Mouse (Mus musculus) limb, embryonic 14.5 days (tissue): ENCODE data around the gene Ptch1. TPM values are rescaled to one million over a fixed set of nuclear protein-coding genes. Genes with fewer than 3 reads are reported as not detected.

ENCODE experiments used
- ATAC-seq: fragments of 200-750 bp; cut with Nextera tagmentation; 2 replicates; pipeline ENCODE4 v1.8.0; 2017; ENCODE audit warnings: low read depth, moderate number of reproducible peaks, moderate TSS enrichment; ENCODE audit not compliant: low FRiP score
- DNase-seq: peaks from one replicate; pipeline ENCODE4 v3.0.0-alpha.2; 2015; ENCODE audit warnings: low spot score
- H3K27ac ChIP-seq: fragments of 300-500 bp; sonication (generic); replicated peaks from 2 replicates; pipeline ENCODE4 v1.5.1; 2014; ENCODE audit warnings: low read depth, mild to moderate bottlenecking, low read length, moderate library complexity, mixed read lengths
- H3K27me3 ChIP-seq: fragments of 300-500 bp; sonication (generic); 2 replicates; pipeline ENCODE4 v1.6.1; 2014; ENCODE audit warnings: low read length, mixed read lengths; ENCODE audit not compliant: control insufficient read depth, insufficient read depth
- H3K36me3 ChIP-seq: fragments of 300-500 bp; sonication (generic); 2 replicates; pipeline ENCODE4 v1.6.1; 2014; ENCODE audit warnings: mild to moderate bottlenecking, low read length, moderate library complexity, mixed read lengths; ENCODE audit not compliant: control insufficient read depth, insufficient read depth
- H3K4me1 ChIP-seq: fragments of 300-500 bp; sonication (generic); 2 replicates; pipeline ENCODE4 v1.6.1; 2014; ENCODE audit warnings: antibody characterized with exemption, low read length, mixed read lengths; ENCODE audit not compliant: control insufficient read depth, insufficient read depth
- H3K4me2 ChIP-seq: fragments of 300-500 bp; sonication (generic); replicated peaks from 2 replicates; pipeline ENCODE4 v1.6.1; 2014; ENCODE audit warnings: low read depth, mild to moderate bottlenecking, low read length, moderate library complexity; ENCODE audit not compliant: severe bottlenecking
- H3K4me3 ChIP-seq: fragments of 300-500 bp; sonication (generic); replicated peaks from 2 replicates; pipeline ENCODE4 v1.5.1; 2014; ENCODE audit warnings: low read length
- H3K9ac ChIP-seq: fragments of 300-500 bp; sonication (generic); 2 replicates; pipeline ENCODE4 v1.6.1; 2014; ENCODE audit warnings: mild to moderate bottlenecking, low read depth, low read length, moderate library complexity; ENCODE audit not compliant: severe bottlenecking
- H3K9me3 ChIP-seq: fragments of 300-500 bp; sonication (generic); 2 replicates; pipeline ENCODE4 v1.6.1; 2016; ENCODE audit warnings: low read length; ENCODE audit not compliant: control insufficient read depth
- POLR2A ChIP-seq: fragments of 200-500 bp; IDR thresholded peaks from 2 replicates; pipeline ENCODE4 v1.8.0; 2012; ENCODE audit warnings: inconsistent platforms, mild to moderate bottlenecking, moderate library complexity, borderline replicate concordance; ENCODE audit not compliant: insufficient read depth, insufficient read length; ENCODE audit errors: extremely low read depth
- WGBS: fragments of 180-500 bp; shearing (Covaris S2); extraction: QIAGEN DNeasy Blood & Tissue Kit; methylation state at CpG from one replicate; pipeline ENCODE4 v1.1.7; 2014; 5-methylcytosine and 5-hydroxymethylcytosine counted together
- polyA plus RNA-seq, 2 experiments: library from polyadenylated mRNA; depleted of rRNA in 1 of 2; stranded (reverse) in 1 of 2; unstranded in 1 of 2; fragments of >200 nt; fragmentation: Nextera tagmentation in 1 of 2; extraction: Ambion mirVana in 1 of 2; gene quantifications; 2 replicates each; pipeline versions ENCODE4 v1.2.1 to v1.2.3; 2012 to 2014

The Ptch1 gene
- polyA plus RNA-seq (2012; rRNA removed): 45.9 and 67.7 TPM in 2 replicates
- 31.0 and 36.6 TPM in 2 replicates for polyA plus RNA-seq (2014; fragmentation: Nextera tagmentation; extraction: Ambion mirVana)

- Histone ChIP-seq H3K36me3 (no peaks in the 10 kb centered on the region), H3K27ac (peak within 1 kb of the TSS; percentile 93), H3K9me3 (no peaks in the 10 kb centered on the region), H3K4me1 (peaks cover 10% of the 10 kb centered on the region), H3K4me2 (peak within 1 kb of the TSS; percentile 95), H3K4me3 (peak within 1 kb of the TSS; percentile 90), H3K9ac (peak within 1 kb of the TSS; percentile 90), H3K27me3 (no peaks in the 10 kb centered on the region)
- TF ChIP-seq POLR2A: no peak
- under 1% methylated on average over 42 of the region's 44 CpGs for WGBS
- peak; percentile 60 for ATAC-seq
- peak; percentile 75 for DNase-seq
These were observed at the start of gene Ptch1 for GRCm38 (mm10) chr13:63573256-63573835. Ptch1 (minus strand) TSS chr13:63573598.

- no peak overlapping the region for H3K27ac ChIP-seq
- H3K4me1 ChIP-seq: 0 out of 2 replicates have a peak, but pooled peaks cover 4% of the 10 kb centered on the region
- DNase-seq: peak; percentile 42
- ATAC-seq: no peak
- 36% methylated on average over 3 of the region's 3 CpGs for WGBS
- H3K9ac ChIP-seq: no peak overlapping the region
- TF ChIP-seq POLR2A: no peak
- H3K36me3 ChIP-seq: no peaks in the 10 kb centered on the region
- H3K27me3 ChIP-seq: no peaks in the 10 kb centered on the region
- H3K4me3 ChIP-seq: no peak overlapping the region
- no peaks in the 10 kb centered on the region for H3K9me3 ChIP-seq
- H3K4me2 ChIP-seq: no peak overlapping the region
These were observed 47.9 kb upstream of the Ptch1 start for GRCm38 (mm10) chr13:63621301-63621700.

GRCm38 (mm10) chr13:63613201-63613600, 39.8 kb upstream of the Ptch1 start:
- H3K4me1 ChIP-seq: peaks cover 16% of the 10 kb centered on the region
- WGBS: 52% methylated on average over 2 of the region's 2 CpGs
- H3K4me2 ChIP-seq: no peak overlapping the region
- H3K27ac ChIP-seq: no peak overlapping the region
- TF ChIP-seq POLR2A: no peak
- H3K36me3 ChIP-seq: no peaks in the 10 kb centered on the region
- ATAC-seq: no peak
- H3K9ac ChIP-seq: no peak overlapping the region
- no peaks in the 10 kb centered on the region for H3K9me3 ChIP-seq
- DNase-seq: no peak
- H3K27me3 ChIP-seq: no peaks in the 10 kb centered on the region
- H3K4me3 ChIP-seq: no peak overlapping the region

- H3K9me3 ChIP-seq: no peaks in the 10 kb centered on the region
- H3K27me3 ChIP-seq: no peaks in the 10 kb centered on the region
- peaks cover 16% of the 10 kb centered on the region for H3K4me1 ChIP-seq
- no peak for ATAC-seq
- no peak for DNase-seq
- no peak for TF ChIP-seq POLR2A
- 10% methylated on average over 10 of the region's 10 CpGs for WGBS
- H3K4me3 ChIP-seq: no peak overlapping the region
- H3K36me3 ChIP-seq: no peaks in the 10 kb centered on the region
- 0 out of 2 replicates have a peak overlapping the region, but pooled peaks have one; percentile 7 for H3K4me2 ChIP-seq
- no peak overlapping the region for H3K27ac ChIP-seq
- H3K9ac ChIP-seq: 0 out of 2 replicates have a peak overlapping the region, but pooled peaks have one; percentile 12
These were observed 36.3 kb upstream of the Ptch1 start for GRCm38 (mm10) chr13:63609734-63610133.

- no peak overlapping the region for H3K9ac ChIP-seq
- no peaks in the 10 kb centered on the region for H3K9me3 ChIP-seq
- ATAC-seq (no peak), DNase-seq (no peak)
- H3K27ac ChIP-seq: no peak overlapping the region
- H3K27me3 ChIP-seq: no peaks in the 10 kb centered on the region
- WGBS: 76% methylated on average over 3 of the region's 3 CpGs
- H3K4me3 ChIP-seq: no peak overlapping the region
- TF ChIP-seq POLR2A: no peak
- H3K4me1 ChIP-seq: no peaks in the 10 kb centered on the region
- no peaks in the 10 kb centered on the region for H3K36me3 ChIP-seq
- H3K4me2 ChIP-seq: no peak overlapping the region
These were observed 24.2 kb upstream of the Ptch1 start for GRCm38 (mm10) chr13:63597593-63597992.
